Mouse (Mus musculus) right cerebral cortex, postnatal 36 days (tissue): ENCODE data around the gene Patj.
"Not testable (repeated sequence)": the region's sequence is repeated elsewhere in the genome, so short reads cannot be mapped to it uniquely, and the experiment has no call there.

ENCODE experiments used
- DNase-seq, 2 experiments: peaks; one replicate each; pipeline ENCODE4 v3.0.0; 2022; ENCODE audit warnings: low spot score in 2 of 2, mixed read lengths in 1 of 2

Patj gene

DNA sequence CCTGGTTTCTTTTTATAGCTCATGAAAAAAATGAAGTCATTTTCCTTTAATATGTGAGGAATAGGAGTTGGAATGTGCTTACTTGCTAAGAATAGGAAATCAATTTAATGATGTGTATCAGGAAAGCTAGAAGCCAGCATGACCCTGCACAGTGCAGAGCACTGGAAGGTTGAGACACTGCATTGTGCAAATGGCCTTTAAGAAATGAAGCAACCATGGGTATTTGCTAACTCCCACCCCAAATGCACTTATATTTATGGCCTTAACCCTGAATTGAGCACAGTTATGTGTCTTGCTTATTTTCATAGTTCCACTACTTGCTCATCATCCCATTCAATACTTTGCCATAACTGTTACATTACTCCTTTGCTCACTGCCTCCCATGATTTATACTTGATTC is 181.7 kb downstream of the Patj start:
- DNase-seq: no peak

DNA sequence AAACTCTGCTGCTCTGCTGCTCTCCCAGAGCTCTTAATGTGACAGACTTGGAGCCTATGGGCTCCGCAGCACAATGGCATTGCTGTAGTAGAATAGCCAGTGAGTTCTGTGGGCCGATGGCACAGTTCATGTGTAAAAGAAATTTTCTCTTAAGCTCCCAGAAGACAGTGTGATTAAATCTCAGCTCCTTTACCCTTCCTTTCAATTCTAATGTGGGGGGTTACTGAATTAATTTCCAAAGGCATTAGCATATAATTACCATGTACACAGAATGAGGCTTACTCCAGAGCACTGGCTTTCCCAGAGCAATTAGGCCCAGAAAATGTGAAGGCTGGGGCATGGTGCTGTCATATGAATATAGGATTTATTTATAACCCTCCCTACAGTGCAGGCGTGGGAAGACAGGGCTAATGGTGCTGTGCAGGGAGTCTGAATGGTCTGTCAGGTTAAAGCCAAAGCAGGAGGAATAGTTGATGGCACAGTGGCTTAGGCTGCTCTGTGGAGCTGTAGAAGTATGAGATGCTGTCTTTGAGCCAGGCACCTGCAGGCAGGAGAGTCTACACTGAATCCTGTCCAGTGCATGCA is 182.5 kb downstream of the Patj start:
- DNase-seq: no peak

- DNase-seq: no peak
These were observed 185.9 kb downstream of the Patj start for GRCm38 (mm10) chr4:98581456-98581855.

DNA sequence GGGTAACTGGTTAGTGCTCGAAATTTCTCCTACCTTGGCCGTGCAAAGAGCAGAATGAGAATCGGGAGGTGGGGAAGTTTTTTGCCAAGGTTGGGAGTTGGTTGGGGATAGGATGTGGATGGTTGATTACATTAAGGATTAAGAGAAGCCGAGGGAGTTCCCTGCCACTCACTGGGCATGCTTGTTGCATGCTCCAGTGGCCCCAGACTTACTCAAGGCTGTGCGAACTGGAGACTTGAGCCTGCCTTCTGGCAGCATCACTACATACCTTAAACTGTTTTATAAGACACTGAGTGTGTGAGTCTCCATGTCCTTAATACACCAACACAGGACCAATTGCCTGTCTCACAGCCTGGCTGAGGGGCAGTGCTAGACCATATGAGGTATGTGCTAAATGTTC is 188.4 kb downstream of the Patj start:
- no peak for DNase-seq

GRCm38 (mm10) chr4:98586303-98586702 is 190.7 kb downstream of the Patj start:
- no peak for DNase-seq

DNA sequence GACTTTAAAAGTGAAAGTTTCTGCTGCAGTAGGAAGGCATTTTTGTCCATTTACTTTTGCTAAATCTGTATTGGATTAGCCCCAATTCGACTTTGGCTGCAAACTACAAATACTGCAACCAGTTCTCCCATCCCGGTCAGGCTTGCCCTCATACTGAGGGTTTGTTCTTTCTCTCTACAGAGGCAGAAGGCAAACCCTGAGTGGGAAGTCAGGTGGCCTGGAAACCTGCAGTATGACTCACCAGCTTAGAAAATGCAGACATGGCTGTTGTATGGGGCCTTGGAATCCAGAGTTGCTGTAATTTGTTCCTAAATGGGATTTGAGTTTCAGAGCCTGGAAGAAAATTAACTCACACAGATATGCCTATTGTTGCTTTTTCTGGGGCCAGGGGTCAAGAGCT is 192.1 kb downstream of the Patj start:
- DNase-seq: no peak

GRCm38 (mm10) chr4:98593961-98594360 is 198.4 kb downstream of the Patj start:
- DNase-seq: peak; percentile 25 to 58

DNA sequence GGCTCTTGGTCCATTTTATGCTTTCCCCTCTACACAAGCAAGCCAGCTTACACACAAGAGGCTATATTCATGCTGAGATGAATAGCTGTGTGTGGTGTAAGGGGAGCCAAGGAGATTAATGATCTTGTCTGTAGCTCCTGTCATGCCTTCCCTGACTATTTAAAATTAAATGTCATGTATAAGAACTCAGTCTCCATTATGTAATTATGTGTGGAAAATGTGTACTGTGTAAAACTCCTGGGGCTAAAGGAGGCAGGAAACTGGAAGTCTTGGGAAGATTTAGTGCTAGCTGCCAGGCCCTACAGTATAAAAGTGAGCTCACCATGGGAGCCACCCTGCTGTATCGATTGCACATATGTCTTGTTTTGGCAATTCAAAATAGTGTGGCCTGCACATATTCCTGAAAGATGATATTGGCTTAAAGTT is 203.0 kb downstream of the Patj start:
- DNase-seq: no peak

DNA sequence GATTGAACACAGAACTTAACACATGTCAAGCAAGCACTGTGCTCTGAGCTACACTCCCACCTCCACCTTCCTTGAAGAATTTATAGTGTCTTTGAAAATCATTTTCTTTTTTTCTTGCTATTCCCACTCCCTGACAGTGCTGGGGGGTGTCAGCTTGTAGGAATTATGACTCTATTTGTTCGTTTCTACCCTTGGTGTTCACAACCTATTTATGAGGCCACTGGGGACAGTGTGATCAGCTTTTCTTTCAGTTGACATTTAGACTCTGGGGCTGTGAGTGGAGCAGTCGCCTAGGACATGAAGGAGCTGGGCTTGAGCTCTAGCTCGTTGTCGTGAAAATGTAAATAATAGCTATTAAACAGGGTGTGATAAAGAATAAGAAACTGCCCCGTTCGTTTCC is 203.8 kb downstream of the Patj start:
- no peak for DNase-seq

GRCm38 (mm10) chr4:98603131-98603530 is 207.5 kb downstream of the Patj start:
- DNase-seq: no peak

GRCm38 (mm10) chr4:98610501-98610900 is 214.9 kb downstream of the Patj start:
- no peak for DNase-seq

DNA sequence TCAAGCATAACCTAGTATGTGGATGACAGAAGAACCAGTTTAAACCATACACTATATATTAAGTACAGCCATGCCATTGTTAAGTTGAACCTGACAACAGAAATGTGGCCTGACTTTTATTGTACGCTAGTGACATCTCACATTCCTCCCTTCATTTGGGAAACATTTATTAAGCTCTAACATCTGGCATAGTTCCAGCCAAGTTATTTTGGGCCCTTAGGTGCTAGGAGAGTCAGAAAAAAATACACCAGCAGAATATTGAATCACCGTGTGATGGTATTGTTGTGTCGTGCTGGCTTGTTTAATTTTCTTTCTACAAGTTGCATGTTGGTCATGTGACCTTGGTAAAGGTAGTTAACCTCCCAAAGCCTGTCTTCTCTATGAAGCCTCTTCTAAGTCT is 218.8 kb downstream of the Patj start:
- DNase-seq: no peak

DNA sequence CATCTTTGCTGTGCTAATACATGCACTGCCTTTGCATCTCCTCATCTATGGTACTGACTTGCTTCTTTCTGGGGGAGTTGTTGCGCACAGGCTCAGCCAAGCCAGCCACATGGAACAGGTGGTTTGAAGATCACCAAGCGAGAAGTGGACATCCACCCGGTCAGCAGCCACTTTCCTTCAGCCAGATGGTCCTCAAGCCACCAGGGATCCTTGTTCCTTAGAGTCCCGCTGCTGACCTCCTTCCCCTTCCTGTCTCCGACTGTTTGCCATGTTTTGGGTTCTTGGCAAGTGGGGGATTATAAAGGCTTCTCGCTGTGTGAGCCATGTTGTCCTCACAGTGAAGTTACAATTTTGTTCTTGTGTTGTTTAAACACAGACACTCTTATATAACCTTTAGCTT is 223.6 kb downstream of the Patj start:
- no peak for DNase-seq

DNA sequence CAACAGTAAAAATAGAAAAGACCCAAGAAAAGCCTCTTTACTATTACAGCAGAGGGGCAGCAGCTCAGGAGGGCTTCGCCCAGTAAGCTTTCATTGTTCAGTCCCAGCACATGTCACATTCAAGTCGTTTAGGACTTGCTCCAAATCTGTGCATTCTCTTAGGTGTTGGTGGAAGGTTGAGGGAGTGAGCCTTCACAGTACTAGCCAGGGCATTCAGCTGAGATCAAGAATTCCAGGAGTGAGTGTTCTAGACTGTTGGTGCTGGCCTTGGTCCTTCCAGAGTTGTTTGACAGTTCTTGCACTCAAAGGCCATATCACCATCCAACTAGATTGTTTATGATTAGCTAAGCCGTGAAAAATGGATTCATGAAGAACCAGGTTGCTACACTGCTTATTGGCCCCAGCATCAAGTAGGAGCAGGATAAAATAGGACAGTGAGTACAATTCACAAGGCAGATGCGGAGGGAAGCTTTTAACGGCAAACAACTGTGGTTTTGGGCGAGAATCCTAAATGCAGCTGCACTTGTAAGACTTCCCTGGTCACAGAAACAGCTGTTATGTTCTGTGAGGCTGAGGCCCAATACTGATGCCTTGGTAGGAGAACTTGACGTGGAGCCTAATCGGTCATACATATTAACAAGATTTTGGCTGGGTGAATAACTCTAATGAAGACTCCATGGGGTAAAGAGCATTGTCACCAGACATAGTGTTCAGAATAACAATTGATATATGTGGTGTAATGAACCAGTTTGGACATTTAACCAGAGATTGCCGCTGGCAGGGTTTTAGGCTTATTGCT is 225.6 kb downstream of the Patj start:
- DNase-seq: no peak

DNA sequence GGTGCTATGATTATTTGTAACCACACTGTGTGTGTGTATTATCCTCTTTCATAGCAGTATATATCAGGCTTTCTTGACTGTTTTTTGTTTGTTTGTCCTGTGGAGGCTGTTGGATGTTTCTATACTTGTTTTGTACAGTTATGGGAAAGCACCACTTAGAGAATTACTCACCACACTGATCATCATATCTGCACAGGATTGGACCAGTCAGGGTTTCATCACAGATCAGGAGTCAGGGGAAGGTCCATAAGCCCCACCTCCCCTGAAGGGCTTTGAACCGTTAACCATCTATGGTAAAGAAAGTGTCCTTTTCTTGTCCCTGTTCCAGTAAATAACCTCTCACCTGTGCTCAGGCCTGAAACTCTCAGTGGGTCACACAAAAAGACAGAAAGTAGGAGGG is 226.6 kb downstream of the Patj start:
- no peak for DNase-seq

GRCm38 (mm10) chr4:98622996-98623673 is 227.6 kb downstream of the Patj start:
- DNase-seq: peak in 1 of 2 experiments; percentile 9

DNA sequence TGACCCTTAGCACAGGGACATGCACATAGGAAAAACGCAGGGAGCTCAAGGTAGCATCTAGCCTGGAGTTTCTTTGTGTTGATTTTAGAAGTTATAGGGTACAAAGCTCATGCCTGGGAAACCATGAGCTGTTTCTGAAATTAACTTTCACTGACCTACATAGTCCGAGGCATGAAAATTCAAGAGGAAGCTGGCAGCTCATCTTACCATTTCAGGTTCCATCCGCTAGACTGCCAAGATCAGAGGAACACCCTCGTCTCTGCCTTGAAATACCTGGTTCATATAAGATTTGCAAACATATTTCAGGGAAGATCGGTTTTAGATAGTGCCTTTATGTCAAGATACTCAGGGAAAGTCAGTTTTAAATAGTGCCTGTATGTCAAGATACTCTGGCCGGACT is 232.7 kb downstream of the Patj start:
- DNase-seq: peak in 1 of 2 experiments; percentile 12

DNA sequence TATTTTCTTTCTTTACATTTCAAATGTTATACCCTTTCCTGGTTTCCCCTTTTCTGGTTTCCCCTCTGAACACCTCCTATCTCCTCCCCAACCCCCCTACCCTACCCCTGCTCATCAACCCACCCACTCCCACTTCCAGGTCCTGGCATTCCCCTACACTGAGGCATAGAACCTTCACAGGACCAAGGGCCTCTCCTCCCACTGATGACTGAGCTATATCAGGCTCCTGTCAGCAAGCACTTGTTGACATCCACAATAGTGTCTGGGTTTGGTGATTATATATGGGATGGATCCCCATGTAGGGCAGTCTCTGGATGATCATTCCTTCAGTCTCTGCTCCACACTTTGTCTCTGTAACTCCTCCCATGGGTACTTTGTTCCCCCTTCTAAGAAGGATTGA is 233.6 kb downstream of the Patj start:
- DNase-seq: not testable (repeated sequence)

DNA sequence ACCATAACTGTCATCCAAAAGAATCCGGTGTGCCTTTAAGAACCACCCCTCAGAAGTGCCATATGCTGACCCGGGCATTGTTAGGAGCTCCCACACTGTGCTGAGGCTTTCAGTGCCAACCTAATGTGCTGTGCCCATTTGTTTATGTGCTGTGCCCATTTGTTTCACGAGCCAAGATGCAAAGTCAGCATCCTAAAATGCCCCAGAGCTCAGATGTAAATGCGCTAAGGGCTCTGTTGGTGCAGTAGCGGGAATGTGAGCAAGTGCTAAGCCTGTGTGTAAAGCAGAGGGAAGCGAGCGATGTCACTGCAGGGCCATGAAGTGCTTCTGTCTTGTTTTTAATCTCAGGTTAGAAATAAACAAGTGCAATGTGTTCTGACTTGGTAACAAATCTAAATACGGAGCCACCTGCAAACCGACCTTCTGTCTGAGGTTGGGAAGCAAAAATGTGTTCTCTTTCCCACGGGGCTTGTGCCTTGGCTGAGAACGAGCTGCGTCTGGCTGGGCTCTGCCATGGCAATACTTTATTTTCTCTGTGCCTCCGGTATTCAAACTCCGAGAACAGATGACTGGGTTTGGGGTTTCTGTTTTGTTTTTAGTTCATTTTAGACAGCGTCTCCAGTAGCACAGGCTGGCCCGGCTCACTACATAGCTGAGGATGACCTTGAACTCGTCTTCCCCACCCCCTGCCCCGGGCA is 239.7 kb downstream of the Patj start:
- DNase-seq: no peak

DNA sequence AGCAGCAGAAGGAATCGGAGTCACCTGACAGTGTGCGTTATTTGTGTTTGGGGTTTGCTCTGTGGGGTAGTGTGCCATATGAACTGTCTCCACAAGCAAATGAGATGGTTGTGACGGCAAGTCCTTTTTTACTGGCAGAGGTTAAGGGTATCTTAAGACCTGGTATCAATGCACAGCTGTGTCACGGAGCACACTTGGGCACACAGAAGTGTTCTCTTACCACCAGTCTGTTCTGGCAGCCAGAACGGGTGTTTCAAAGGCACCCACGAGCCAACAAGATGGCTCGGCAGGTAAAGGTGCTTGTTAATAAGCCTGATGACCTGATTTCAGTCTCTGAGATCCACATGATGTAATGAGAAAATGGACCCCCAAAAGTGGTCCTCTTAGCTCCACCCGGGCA is 243.1 kb downstream of the Patj start:
- no peak for DNase-seq

DNA sequence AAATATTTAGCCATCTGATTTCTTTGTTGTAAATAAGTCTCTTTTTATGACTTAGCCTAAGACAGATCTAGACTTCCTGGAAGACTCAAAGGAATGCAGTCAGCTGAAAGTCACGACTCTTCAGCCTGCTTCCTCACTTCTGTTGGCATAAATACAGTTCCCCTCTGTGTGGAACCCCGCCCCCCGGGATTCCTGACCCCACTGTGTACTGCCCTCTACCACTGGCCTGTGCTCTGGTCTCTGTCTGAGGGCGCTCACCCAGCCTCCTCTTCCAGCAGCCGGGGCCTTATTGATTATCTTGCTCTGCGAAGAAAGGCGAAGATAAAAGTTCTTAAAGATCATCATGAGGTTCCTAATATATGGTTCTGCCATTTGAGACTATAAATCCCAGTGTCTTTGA is 258.1 kb downstream of the Patj start:
- DNase-seq: no peak

- DNase-seq: no peak
These were observed 258.8 kb downstream of the Patj start for GRCm38 (mm10) chr4:98654419-98654821.
